Mouse (Mus musculus) spleen, adult 2 months (tissue): ENCODE results near the gene Arpp19. TPM values are rescaled to one million over a fixed set of nuclear protein-coding genes. Genes with fewer than 3 reads are reported as not detected.

Experiments
- DNase-seq, 2 experiments: peaks; one replicate each; pipeline versions ENCODE4 v3.0.0 to v3.0.0-alpha.2; 2012 to 2021; ENCODE audit warnings: low spot score in 2 of 2, low read depth in 1 of 2
- H3K27ac ChIP-seq: fragments of 200-500 bp; 2 replicates; pipeline ENCODE4 v1.5.1; 2012; ENCODE audit warnings: low read length, inconsistent platforms; ENCODE audit not compliant: insufficient read depth
- H3K27me3 ChIP-seq: fragments of 200-500 bp; 2 replicates; pipeline ENCODE4 v1.6.1; 2012; ENCODE audit warnings: mild to moderate bottlenecking, moderate library complexity, low read length, inconsistent platforms; ENCODE audit not compliant: control insufficient read depth, insufficient read depth
- H3K36me3 ChIP-seq: fragments of 200-500 bp; 2 replicates; pipeline ENCODE4 v1.6.1; 2012; ENCODE audit warnings: mild to moderate bottlenecking, low read length, inconsistent platforms; ENCODE audit not compliant: control insufficient read depth, insufficient read depth
- H3K4me1 ChIP-seq: fragments of 200-500 bp; 2 replicates; pipeline ENCODE4 v1.6.1; 2011; ENCODE audit warnings: inconsistent platforms; ENCODE audit not compliant: control insufficient read depth, insufficient read depth, insufficient read length
- H3K4me3 ChIP-seq: fragments of 200-500 bp; 2 replicates; pipeline ENCODE4 v1.5.1; 2011; ENCODE audit warnings: mild to moderate bottlenecking, inconsistent platforms; ENCODE audit not compliant: insufficient read depth, insufficient read length; ENCODE audit errors: extremely low read depth
- CTCF ChIP-seq: fragments of 200-500 bp; IDR thresholded peaks from 2 replicates; pipeline ENCODE4 v1.5.1; 2011; ENCODE audit warnings: mild to moderate bottlenecking, inconsistent platforms; ENCODE audit not compliant: insufficient read depth, insufficient read length, insufficient replicate concordance; ENCODE audit errors: extremely low read depth
- POLR2A ChIP-seq: fragments of 200-500 bp; IDR thresholded peaks from 2 replicates; pipeline ENCODE4 v1.6.1; 2011; ENCODE audit warnings: low read depth, low read length, inconsistent platforms
- WGBS: fragments of 180-500 bp; shearing (Covaris S2); methylation state at CpG from one replicate; pipeline ENCODE4 v1.1.7; 2018; 5-methylcytosine and 5-hydroxymethylcytosine counted together
- polyA plus RNA-seq: library from polyadenylated mRNA; depleted of rRNA; stranded (reverse); fragments of >200 nt; gene quantifications from 2 replicates; pipeline ENCODE4 v1.2.3, GENCODE M21; 2012

Gene Arpp19
- polyA plus RNA-seq, 1 experiment, result 6.1 TPM

DNA sequence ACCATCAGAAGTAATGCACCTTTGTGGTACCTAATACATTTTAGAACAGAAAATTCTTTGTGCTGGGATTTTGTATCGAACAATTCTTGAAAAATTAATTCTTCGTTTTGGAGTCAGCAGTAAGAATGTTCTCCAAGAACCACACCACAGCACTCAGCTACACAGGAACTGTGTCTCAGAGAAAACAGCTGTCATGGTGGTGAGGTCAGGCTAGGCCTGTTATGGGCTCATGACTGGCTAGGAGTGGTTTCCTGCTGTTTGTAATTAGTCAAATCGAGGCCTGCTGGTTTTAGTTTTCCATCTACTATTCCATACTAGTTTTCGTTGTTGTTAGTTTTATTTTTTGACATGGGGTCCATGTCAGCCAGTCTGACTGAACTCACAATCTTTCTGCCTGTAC lies 16.9 kb upstream of the Arpp19 start:
- 82% methylated on average over 4 of the region's 4 CpGs for WGBS

DNA sequence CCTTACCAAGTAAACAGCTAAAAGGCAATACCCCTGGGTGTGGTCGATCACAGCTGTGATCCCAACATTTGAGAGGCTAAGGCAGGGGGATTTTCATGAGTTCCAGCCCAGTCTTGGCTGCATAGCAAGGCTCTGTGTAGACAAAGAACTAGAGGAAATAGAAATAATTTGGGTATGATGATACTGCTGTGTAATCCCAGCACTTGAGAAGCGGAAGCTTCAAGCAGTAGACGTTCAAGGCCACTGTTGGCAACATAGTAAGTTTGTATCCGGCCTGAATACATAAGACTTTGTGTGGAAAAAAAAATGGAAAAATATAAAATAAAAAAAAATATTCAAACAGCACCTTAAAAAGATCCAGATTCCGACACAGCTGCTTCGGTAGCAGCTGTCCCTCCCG lies 14.9 kb upstream of the Arpp19 start:
- H3K36me3 ChIP-seq, result peaks cover 29% of the 10 kb centered on the region
- DNase-seq, result no peak
- TF ChIP-seq CTCF (no peak), POLR2A (no peak)
- no peak overlapping the region for H3K27ac ChIP-seq
- H3K4me1 ChIP-seq, result no peaks in the 10 kb centered on the region
- whole genome bisulfite sequencing, result 89% methylated on average over 7 of the region's 7 CpGs
- H3K27me3 ChIP-seq, result no peaks in the 10 kb centered on the region
- no peak overlapping the region for H3K4me3 ChIP-seq

More for the DNA sequence above, 16.9 kb upstream of the Arpp19 start:
- no peak for TF ChIP-seq CTCF
- TF ChIP-seq POLR2A, result no peak
- no peak for DNase-seq
- H3K36me3 ChIP-seq, result peaks cover 29% of the 10 kb centered on the region
- H3K27me3 ChIP-seq, result no peaks in the 10 kb centered on the region
- H3K27ac ChIP-seq, result no peak overlapping the region
- H3K4me1 ChIP-seq, result no peaks in the 10 kb centered on the region
- no peak overlapping the region for H3K4me3 ChIP-seq

DNA sequence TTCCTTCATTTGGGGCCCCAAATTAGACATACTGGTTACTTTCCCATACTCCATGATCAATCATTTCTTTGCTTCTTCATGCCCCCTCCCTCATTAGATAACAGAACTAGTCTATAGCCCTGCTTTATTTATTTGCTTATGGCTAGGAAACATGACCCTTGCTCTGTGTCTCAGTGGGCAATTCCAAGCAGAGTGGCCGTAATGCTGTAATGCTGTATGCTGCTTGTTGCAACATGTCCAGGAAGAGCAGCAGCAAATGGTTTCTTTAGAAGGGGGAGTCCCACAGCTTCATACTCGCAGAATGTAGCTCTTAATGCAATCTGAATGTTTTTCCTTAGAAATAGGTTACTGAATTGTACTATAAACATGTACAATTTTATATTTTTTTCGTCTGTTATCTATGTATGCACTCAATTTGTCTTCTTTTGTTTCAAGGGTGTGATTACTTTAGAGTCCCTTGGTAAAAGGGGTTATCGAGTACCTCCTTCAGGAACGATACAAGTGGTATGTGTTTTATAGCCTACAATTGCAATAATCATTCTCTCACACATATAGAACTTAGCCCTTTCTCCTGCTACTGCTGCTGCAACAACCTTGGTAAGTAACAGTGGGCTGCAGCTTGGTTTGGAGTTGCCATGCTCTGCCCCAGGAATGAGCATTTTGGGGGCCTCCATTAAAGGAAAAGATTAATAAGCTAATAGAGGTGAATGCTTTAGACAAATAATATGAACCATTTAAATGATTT lies 14.1 kb upstream of the Arpp19 start:
- Histone ChIP-seq H3K4me1 (no peaks in the 10 kb centered on the region), H3K27ac (no peak overlapping the region), H3K4me3 (no peak overlapping the region), H3K27me3 (no peaks in the 10 kb centered on the region), H3K36me3 (peaks cover 26% of the 10 kb centered on the region; the same call in 1 of the 2 replicates)
- 88% methylated on average over 5 of the region's 5 CpGs for WGBS
- TF ChIP-seq POLR2A (no peak), CTCF (no peak)
- DNase-seq, result no peak

DNA sequence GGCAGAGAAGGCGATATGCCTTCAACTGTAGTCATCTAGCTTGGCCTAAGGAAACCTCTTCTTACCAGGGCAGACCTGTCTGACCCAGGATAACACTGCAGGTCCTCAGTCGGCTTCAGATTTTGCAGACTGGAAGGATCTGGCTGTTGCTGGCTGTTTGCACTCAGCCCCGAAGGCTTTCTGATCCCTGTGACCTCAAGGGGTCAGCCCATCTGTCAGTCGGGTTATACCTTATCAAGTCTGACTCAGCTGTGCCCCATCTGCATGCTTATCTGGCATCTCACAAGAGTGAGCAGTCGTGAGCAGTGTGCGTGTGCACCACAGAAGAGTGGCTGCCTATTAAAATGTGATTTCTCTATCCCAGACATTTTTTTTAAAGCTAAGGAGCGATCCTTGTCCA lies 13.3 kb upstream of the Arpp19 start:
- H3K36me3 ChIP-seq, result peaks cover 23% of the 10 kb centered on the region; the same call in 1 of the 2 replicates
- no peak for TF ChIP-seq POLR2A
- TF ChIP-seq CTCF, result no peak
- no peak overlapping the region for H3K4me3 ChIP-seq
- H3K4me1 ChIP-seq, result no peaks in the 10 kb centered on the region
- 86% methylated on average over 7 of the region's 7 CpGs for whole genome bisulfite sequencing
- no peaks in the 10 kb centered on the region for H3K27me3 ChIP-seq
- H3K27ac ChIP-seq, result no peak overlapping the region
- no peak for DNase-seq

DNA sequence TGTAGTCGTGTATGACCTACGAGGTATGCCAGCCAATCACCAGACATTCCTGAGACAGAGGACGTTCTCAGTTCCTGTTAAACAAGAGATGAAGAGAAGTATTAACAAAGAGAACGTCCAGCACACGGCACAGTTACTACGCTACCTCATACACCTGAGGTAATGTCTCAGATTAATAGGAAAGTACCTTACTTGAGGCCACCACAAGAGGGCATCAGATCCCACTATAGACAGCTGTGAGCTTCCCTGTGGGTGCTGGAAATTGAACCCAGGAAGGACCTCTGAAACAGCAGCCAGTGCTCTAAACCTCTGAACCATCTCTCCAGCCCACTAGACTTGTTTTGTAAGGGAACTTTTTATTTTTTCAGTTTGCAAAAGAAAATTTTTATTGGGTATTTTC lies 11.7 kb upstream of the Arpp19 start:
- Histone ChIP-seq H3K4me3 (no peak overlapping the region), H3K4me1 (no peaks in the 10 kb centered on the region), H3K27ac (no peak overlapping the region), H3K36me3 (peaks cover 17% of the 10 kb centered on the region), H3K27me3 (no peaks in the 10 kb centered on the region)
- peak; percentile 7 to 19 for DNase-seq
- TF ChIP-seq POLR2A, result no peak
- 81% methylated on average over 6 of the region's 6 CpGs for WGBS

DNA sequence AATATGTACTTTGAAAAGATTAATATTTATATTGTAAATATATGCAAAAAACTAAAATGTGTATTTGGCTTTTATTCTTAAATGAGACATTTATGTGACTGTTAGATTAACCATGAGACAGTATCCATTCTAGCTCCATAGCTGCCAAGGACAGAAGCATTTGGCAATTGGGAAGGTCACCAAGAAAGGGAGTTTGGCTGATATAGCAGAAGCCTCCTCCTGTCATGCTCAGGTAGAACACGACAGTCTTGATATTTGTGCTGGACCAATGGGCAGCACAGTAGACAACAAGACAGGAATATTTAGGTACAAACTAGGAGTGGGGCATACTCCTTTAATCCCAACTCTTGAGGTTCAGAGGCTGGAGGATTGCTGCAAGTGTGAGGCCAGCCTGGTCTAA lies 5.0 kb upstream of the Arpp19 start:
- H3K4me1 ChIP-seq, result no peaks in the 10 kb centered on the region
- TF ChIP-seq POLR2A (no peak), CTCF (no peak)
- H3K27me3 ChIP-seq, result no peaks in the 10 kb centered on the region
- 85% methylated on average over 1 of the region's 1 CpGs for WGBS
- H3K27ac ChIP-seq, result no peak overlapping the region
- H3K36me3 ChIP-seq, result peaks cover 12% of the 10 kb centered on the region
- no peak overlapping the region for H3K4me3 ChIP-seq
- no peak for DNase-seq

DNA sequence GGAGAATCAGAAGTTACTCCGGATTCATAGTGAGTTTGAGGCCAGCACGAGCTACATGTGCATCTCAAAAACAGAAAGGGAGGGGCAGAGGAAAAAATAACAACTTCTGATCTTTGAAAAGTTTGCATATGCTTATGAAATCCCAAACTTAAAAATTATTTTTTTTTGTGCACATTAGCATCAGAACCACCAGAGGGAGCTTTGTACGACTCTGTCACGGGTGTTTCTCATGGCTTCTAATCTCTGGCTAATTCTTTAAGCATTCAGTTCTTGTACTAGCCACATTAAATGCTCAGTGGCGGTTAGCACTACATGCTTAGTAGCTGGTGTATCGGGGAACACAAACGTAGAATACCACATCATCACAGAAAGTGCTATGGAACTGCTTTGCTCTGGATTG lies 4.3 kb upstream of the Arpp19 start:
- WGBS, result 41% methylated on average over 7 of the region's 7 CpGs
- TF ChIP-seq CTCF (no peak), POLR2A (no peak)
- H3K27ac ChIP-seq, result no peak overlapping the region
- H3K4me1 ChIP-seq, result no peaks in the 10 kb centered on the region
- H3K36me3 ChIP-seq, result peaks cover 12% of the 10 kb centered on the region
- no peaks in the 10 kb centered on the region for H3K27me3 ChIP-seq
- no peak for DNase-seq
- H3K4me3 ChIP-seq, result no peak overlapping the region
